Mouse (Mus musculus) neural tube, embryonic 14.5 days (tissue): Measurements from ENCODE around the gene Ppfibp1. TPM values are rescaled to one million over a fixed set of nuclear protein-coding genes. Genes with fewer than 3 reads are reported as not detected.
A peak's percentile ranks its signal among the peaks of the same experiment; 100 is the strongest.

Source experiments
- ATAC-seq: fragments of 200-750 bp; cut with Nextera tagmentation; 2 replicates; pipeline ENCODE4 v1.8.0; 2017; ENCODE audit warnings: low read depth, mild to moderate bottlenecking, moderate TSS enrichment, moderate library complexity
- H3K27ac ChIP-seq: fragments of 300-500 bp; sonication (generic); 2 replicates; pipeline ENCODE4 v1.5.1; 2014; ENCODE audit warnings: low read depth, mild to moderate bottlenecking, control low read depth, low read length, moderate library complexity, mixed read lengths
- H3K27me3 ChIP-seq: fragments of 300-500 bp; sonication (generic); 2 replicates; pipeline ENCODE4 v1.6.1; 2014; ENCODE audit warnings: low read length; ENCODE audit not compliant: control insufficient read depth, insufficient read depth
- H3K36me3 ChIP-seq: fragments of 300-500 bp; sonication (generic); 2 replicates; pipeline ENCODE4 v1.6.1; 2014; ENCODE audit warnings: low read length, mixed read lengths; ENCODE audit not compliant: control insufficient read depth, insufficient read depth
- H3K4me1 ChIP-seq: fragments of 300-500 bp; sonication (generic); 2 replicates; pipeline ENCODE4 v1.6.1; 2014; ENCODE audit warnings: low read length; ENCODE audit not compliant: control insufficient read depth, insufficient read depth
- H3K4me2 ChIP-seq: fragments of 300-500 bp; sonication (generic); 2 replicates; pipeline ENCODE4 v1.6.1; 2014; ENCODE audit warnings: mild to moderate bottlenecking, low read depth, low read length, control low read depth
- H3K4me3 ChIP-seq: fragments of 300-500 bp; sonication (generic); 2 replicates; pipeline ENCODE4 v1.5.1; 2014; ENCODE audit warnings: low read depth, low read length, control low read depth, mixed read lengths
- H3K9ac ChIP-seq: fragments of 300-500 bp; sonication (generic); replicated peaks from 2 replicates; pipeline ENCODE4 v1.6.1; 2014; ENCODE audit warnings: low read depth, mild to moderate bottlenecking, control low read depth, low read length, mixed read lengths
- H3K9me3 ChIP-seq: fragments of 300-500 bp; sonication (generic); 2 replicates; pipeline ENCODE4 v1.6.1; 2016; ENCODE audit warnings: low read length; ENCODE audit not compliant: control insufficient read depth
- WGBS: fragments of 180-500 bp; shearing (Covaris S2); extraction: QIAGEN DNeasy Blood & Tissue Kit; methylation state at CpG from one replicate; pipeline ENCODE4 v1.1.7; 2014; 5-methylcytosine and 5-hydroxymethylcytosine counted together
- polyA plus RNA-seq: library from polyadenylated mRNA; unstranded; fragments of >200 nt; fragmentation: Nextera tagmentation; extraction: Ambion mirVana; gene quantifications from 2 replicates; pipeline ENCODE4 v1.2.1, GENCODE M21; 2014

Gene Ppfibp1
- polyA plus RNA-seq, 1 experiment from 2014 or later, result 8.5 TPM

DNA sequence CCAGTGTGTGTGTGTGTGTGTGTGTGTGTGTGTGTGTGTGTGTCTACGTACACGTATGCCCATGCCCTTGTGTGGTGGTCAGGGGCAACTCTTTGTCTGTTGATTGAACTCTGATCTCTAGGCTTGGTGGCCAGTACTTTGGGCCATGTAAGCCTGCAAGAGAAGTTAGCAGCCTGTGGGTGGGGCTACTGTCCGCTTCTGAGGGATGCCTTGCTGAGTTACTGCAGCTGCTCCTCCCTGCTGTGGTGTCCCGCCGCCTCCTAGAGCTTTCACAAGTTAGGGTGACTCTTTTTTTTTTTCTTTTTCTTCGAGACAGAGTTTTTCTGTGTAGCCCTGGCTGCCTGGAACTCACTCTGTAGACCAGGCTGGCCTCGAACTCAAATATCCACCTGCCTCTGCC, 171.0 kb downstream of the Ppfibp1 start:
- Histone ChIP-seq H3K4me3 (no peak overlapping the region), H3K4me2 (no peak overlapping the region), H3K27ac (no peak overlapping the region), H3K27me3 (no peaks in the 10 kb centered on the region), H3K9me3 (no peaks in the 10 kb centered on the region), H3K9ac (no peak overlapping the region), H3K4me1 (no peaks in the 10 kb centered on the region), H3K36me3 (no peaks in the 10 kb centered on the region; the same call in 1 of the 2 replicates)
- no peak for ATAC-seq
- 72% methylated on average over 7 of the region's 7 CpGs for WGBS

DNA sequence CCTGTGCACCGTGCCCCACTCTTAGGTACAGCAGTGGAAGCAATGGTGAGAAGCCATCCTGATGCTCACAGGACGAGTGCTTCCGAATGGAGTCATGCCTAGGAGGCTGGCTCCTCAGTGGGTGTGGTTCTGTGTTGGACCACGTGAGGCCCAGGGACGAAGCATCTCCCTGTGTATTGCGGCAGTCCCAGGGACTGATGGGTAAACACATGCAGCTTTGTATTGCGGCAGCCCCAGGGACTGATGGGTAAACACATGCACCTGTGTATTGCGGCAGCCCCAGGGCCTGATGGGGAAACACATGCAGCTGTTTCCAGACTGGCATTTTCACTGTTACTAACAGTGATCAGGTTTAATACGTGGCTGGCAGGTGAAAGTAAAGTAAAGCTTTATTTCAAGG, 173.3 kb downstream of the Ppfibp1 start:
- H3K27me3 ChIP-seq, result no peaks in the 10 kb centered on the region
- WGBS, result 61% methylated on average over 9 of the region's 9 CpGs
- no peaks in the 10 kb centered on the region for H3K9me3 ChIP-seq
- H3K36me3 ChIP-seq, result peaks cover 5% of the 10 kb centered on the region; the same call in 1 of the 2 replicates
- H3K4me3 ChIP-seq, result no peak overlapping the region
- H3K4me2 ChIP-seq, result no peak overlapping the region; the same call in 1 of the 2 replicates
- no peaks in the 10 kb centered on the region for H3K4me1 ChIP-seq
- no peak overlapping the region for H3K9ac ChIP-seq
- peak overlapping the region; percentile 18; the same call in 1 of the 2 replicates for H3K27ac ChIP-seq
- ATAC-seq, result peak; percentile 95

DNA sequence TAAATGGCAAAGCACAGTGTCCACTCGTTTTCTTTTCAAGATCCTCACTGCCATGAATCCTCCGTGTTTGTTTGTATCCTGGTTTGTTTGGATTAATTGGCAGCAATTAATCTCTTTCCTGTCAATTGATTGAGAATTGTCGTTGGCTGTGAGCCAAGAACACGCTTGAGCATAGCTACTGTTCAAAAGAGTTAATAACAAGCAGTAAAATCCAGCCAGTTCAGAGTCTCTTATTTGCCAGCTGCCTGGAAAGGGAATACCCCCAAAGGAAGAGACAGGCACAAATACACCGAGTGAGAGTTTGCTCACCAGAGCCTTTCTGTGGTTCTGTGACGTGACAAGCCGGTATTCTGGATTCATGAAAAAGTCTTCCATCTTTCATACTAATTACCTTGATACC, 173.7 kb downstream of the Ppfibp1 start:
- no peaks in the 10 kb centered on the region for H3K9me3 ChIP-seq
- no peak overlapping the region for H3K9ac ChIP-seq
- H3K4me3 ChIP-seq, result no peak overlapping the region
- no peaks in the 10 kb centered on the region for H3K27me3 ChIP-seq
- H3K4me2 ChIP-seq, result no peak overlapping the region; the same call in 1 of the 2 replicates
- H3K27ac ChIP-seq, result 0 out of 2 replicates have a peak overlapping the region, but pooled peaks have one; percentile 18
- 47% methylated on average over 7 of the region's 7 CpGs for WGBS
- H3K36me3 ChIP-seq, result peaks cover 9% of the 10 kb centered on the region; the same call in 1 of the 2 replicates
- peak; percentile 72 for ATAC-seq
- no peaks in the 10 kb centered on the region for H3K4me1 ChIP-seq

DNA sequence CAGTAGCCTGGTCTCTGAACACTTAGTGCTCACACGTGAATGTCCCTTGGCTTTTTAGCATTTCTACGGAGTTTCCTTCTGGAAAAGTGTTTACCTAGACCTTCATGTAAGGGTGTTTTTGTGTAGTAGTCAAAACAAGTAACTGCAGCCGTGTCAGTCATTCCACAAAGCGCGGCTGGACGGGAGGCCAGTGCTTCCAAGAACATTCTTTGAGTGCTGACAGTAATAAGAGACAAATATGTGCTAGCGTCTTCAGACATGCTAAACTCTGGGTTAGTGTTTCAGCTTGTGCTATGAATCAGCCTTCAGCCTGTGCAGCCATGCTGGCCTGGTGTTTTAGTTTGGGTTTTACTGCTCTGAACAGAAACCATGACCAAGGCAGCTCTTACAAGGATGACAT, 174.4 kb downstream of the Ppfibp1 start:
- no peak overlapping the region for H3K4me3 ChIP-seq

DNA sequence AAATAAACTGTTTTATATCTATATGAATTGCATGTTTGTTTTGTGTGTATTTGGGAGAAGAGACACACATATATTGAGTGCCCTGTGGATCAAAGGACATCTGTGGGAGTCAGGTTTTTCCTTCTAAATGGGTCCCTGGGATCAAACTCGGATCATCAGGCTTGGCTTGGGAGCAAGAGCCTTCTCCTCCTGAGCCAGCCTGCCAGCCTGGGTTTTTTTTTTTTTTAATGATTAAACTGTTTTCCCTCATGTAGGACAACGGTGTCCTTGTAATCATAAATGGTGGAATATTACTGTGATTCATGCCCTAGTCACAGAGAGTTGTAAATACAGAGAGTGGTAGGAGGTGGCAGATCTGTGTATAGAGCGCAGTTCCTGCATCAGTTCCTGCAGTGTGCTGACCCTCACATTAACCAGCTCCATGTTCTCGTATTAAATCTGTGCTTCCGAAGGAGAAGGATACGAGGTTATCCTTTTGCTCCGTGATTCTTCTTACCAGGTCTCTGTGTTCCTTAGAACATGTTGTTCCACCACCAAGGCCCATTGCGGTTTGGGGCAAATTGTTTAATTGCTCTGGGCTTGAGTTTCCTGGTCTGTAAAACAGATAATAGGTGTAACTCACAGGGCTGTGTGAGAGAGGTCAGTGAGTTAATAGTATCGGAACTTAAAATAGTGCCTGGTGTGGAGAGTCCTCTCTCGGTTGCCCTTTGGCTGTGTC, 176.1 kb downstream of the Ppfibp1 start:
- Histone ChIP-seq H3K9me3 (no peaks in the 10 kb centered on the region), H3K9ac (no peak overlapping the region), H3K4me1 (no peaks in the 10 kb centered on the region), H3K27ac (no peak overlapping the region), H3K36me3 (peaks cover 12% of the 10 kb centered on the region; the same call in 1 of the 2 replicates), H3K27me3 (no peaks in the 10 kb centered on the region), H3K4me2 (no peak overlapping the region), H3K4me3 (no peak overlapping the region)
- no peak for ATAC-seq
- 71% methylated on average over 10 of the region's 10 CpGs for WGBS

More for the DNA sequence above, 174.4 kb downstream of the Ppfibp1 start:
- H3K9ac ChIP-seq, result no peak overlapping the region
- no peak for ATAC-seq
- H3K27ac ChIP-seq, result no peak overlapping the region
- no peak overlapping the region for H3K4me2 ChIP-seq
- H3K9me3 ChIP-seq, result no peaks in the 10 kb centered on the region
- H3K36me3 ChIP-seq, result peaks cover 12% of the 10 kb centered on the region; the same call in 1 of the 2 replicates
- H3K4me1 ChIP-seq, result no peaks in the 10 kb centered on the region
- WGBS, result 92% methylated on average over 7 of the region's 7 CpGs
- H3K27me3 ChIP-seq, result no peaks in the 10 kb centered on the region

DNA sequence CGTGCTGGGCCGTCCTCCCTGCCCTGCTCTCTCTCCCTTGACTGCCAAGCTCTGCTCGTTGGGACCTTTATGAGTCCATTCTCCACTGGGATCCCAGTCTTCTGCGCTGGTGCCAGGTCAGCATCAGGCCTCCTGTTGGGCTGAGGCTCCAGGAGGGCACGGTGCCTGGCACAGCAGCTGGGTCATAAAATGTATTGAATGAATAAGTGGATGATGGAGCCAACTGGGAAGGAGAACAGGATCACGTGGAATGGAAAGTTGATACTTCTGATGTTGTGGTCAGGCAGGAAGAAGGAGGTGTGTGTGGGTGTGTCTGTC, 176.6 kb downstream of the Ppfibp1 start:
- no peak for ATAC-seq
- H3K4me1 ChIP-seq, result no peaks in the 10 kb centered on the region
- H3K27me3 ChIP-seq, result no peaks in the 10 kb centered on the region
- no peaks in the 10 kb centered on the region for H3K9me3 ChIP-seq
- WGBS, result 61% methylated on average over 6 of the region's 6 CpGs
- no peak overlapping the region for H3K9ac ChIP-seq
- H3K4me2 ChIP-seq, result no peak overlapping the region
- H3K36me3 ChIP-seq, result peaks cover 12% of the 10 kb centered on the region; the same call in 1 of the 2 replicates
- H3K4me3 ChIP-seq, result no peak overlapping the region
- no peak overlapping the region for H3K27ac ChIP-seq

DNA sequence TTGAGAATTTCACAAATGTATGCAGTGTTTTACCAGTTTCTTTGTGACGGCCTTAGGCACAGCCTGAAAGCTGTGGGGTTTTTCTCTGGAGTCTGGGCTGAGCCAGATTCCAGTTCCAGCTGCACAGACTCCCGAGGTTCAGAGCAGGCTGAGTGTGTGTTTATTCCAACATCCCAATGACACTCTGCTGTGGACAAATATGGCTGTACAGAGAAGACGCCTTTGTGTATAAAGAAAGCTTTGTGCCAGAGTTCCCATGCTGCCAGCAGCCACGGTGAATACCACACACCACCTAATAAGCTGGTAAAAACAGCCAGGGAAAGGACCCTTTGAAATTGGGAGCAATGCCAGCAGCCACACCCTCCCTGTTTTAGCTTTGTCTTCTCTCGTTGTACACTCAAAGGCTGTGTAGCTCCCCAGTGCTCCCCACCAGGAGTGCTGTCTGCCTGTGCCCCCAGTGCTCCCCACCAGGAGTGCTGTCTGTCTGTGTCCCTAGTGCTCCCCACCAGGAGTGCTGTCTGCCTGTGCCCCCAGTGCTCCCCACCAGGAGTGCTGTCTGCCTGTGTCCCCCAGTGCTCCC, 187.6 kb downstream of the Ppfibp1 start:
- H3K4me3 ChIP-seq, result no peak overlapping the region
- no peaks in the 10 kb centered on the region for H3K27me3 ChIP-seq
- no peaks in the 10 kb centered on the region for H3K4me1 ChIP-seq
- H3K9me3 ChIP-seq, result no peaks in the 10 kb centered on the region
- no peaks in the 10 kb centered on the region for H3K36me3 ChIP-seq
- ATAC-seq, result no peak; the same call in 1 of the 2 replicates
- H3K27ac ChIP-seq, result no peak overlapping the region
- WGBS, result 43% methylated on average over 5 of the region's 5 CpGs
- no peak overlapping the region for H3K9ac ChIP-seq
- no peak overlapping the region for H3K4me2 ChIP-seq

DNA sequence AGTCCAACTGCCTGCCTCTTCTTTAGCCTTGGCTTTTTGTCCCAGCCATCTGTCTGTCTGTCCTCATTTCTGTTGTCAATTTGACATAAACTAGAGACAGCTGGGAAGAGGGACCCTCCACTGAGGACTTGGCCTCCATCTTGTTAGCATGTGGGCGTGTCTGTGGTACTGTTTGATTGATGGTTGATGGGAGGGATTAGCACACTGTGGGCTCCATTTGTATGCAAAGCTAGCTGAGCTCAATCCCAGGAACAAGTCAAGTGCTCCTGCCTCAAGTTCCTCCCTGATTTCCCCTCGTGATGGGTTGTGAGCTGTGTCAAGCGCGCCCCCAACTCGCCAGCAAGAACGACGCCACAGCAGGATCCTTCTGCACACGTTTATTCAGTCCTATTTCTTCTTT, 188.6 kb downstream of the Ppfibp1 start:
- WGBS, result 70% methylated on average over 8 of the region's 8 CpGs
- no peak overlapping the region for H3K9ac ChIP-seq
- H3K4me2 ChIP-seq, result no peak overlapping the region
- no peak overlapping the region for H3K27ac ChIP-seq
- H3K4me1 ChIP-seq, result no peaks in the 10 kb centered on the region
- no peak for ATAC-seq
- no peaks in the 10 kb centered on the region for H3K9me3 ChIP-seq
- H3K36me3 ChIP-seq, result no peaks in the 10 kb centered on the region
- no peak overlapping the region for H3K4me3 ChIP-seq
- no peaks in the 10 kb centered on the region for H3K27me3 ChIP-seq

DNA sequence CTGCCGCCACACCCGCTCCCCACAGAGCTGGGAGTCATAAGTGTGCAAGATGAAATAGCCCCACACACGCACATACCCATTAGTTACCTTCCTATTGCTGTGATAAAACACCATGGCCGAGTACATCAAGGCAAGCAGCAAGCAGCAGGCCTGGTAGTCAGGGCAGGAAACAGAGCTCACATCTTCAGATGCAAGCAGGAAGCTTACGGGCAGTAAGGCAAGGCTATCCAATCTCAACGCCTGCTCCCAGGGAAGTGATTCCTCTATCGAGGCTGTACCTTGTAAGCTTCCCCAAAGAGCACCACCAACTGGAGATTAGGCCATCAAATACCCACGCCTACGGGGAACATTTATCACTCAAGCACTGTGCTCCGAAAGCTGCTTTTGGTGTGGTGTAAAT, 191.6 kb downstream of the Ppfibp1 start:
- Histone ChIP-seq H3K9me3 (no peaks in the 10 kb centered on the region), H3K36me3 (no peaks in the 10 kb centered on the region), H3K27me3 (no peaks in the 10 kb centered on the region), H3K4me3 (no peak overlapping the region), H3K9ac (no peak overlapping the region), H3K27ac (no peak overlapping the region), H3K4me1 (no peaks in the 10 kb centered on the region), H3K4me2 (no peak overlapping the region)
- 89% methylated on average over 10 of the region's 10 CpGs for WGBS
- no peak for ATAC-seq
